Mouse (Mus musculus): ENCODE measurements at regions not wholly inside any gene's neighbourhood (a gene's known extent, or its start where the extent isn't known, plus 50 kb on each side); places are given as distances from the start of the nearest gene placed in this dataset.

- Histone ChIP-seq H3K27ac (replicated peaks) (no peak overlapping the region), H3K27me3 (peaks cover 33% of the 10 kb centered on the region), H3K4me2 (no peak overlapping the region), H3K9me3 (replicated peaks) (no peaks in the 10 kb centered on the region), H3K9ac (no peak overlapping the region), H3K36me3 (replicated peaks) (no peaks in the 10 kb centered on the region), H3K4me1 (replicated peaks) (no peaks in the 10 kb centered on the region), H3K4me3 (replicated peaks) (no peak overlapping the region)
- WGBS (ENCODE audit: insufficient replicate concordance) = 24% methylated on average over 10 of the region's 10 CpGs
- no peak for ATAC-seq (ENCODE audit: insufficient read depth)
These were observed 208.9 kb downstream of the Fam169b start for GRCm38 (mm10) chr7:68482553-68482952.

GRCm38 (mm10) chr7:68480770-68481169, 207.1 kb downstream of the Fam169b start:
- Histone ChIP-seq H3K36me3 (replicated peaks) (no peaks in the 10 kb centered on the region), H3K9me3 (replicated peaks) (no peaks in the 10 kb centered on the region), H3K4me1 (replicated peaks) (no peaks in the 10 kb centered on the region), H3K4me2 (no peak overlapping the region), H3K4me3 (replicated peaks) (no peak overlapping the region), H3K27me3 (peaks cover 33% of the 10 kb centered on the region), H3K9ac (no peak overlapping the region), H3K27ac (replicated peaks) (no peak overlapping the region)
- no peak for ATAC-seq (ENCODE audit: insufficient read depth)
- WGBS (ENCODE audit: insufficient replicate concordance) = 20% methylated on average over 7 of the region's 7 CpGs

GRCm38 (mm10) chr7:68480336-68480735, 206.7 kb downstream of the Fam169b start:
- H3K4me1 ChIP-seq (replicated peaks) = no peaks in the 10 kb centered on the region
- H3K4me3 ChIP-seq (replicated peaks) = no peak overlapping the region
- no peak overlapping the region for H3K4me2 ChIP-seq
- H3K9ac ChIP-seq = no peak overlapping the region
- H3K9me3 ChIP-seq (replicated peaks) = no peaks in the 10 kb centered on the region
- ATAC-seq (ENCODE audit: insufficient read depth) = no peak
- WGBS (ENCODE audit: insufficient replicate concordance) = 30% methylated on average over 3 of the region's 3 CpGs
- H3K27ac ChIP-seq (replicated peaks) = no peak overlapping the region
- no peaks in the 10 kb centered on the region for H3K36me3 ChIP-seq (replicated peaks)
- H3K27me3 ChIP-seq = peaks cover 33% of the 10 kb centered on the region

GRCm38 (mm10) chr7:68478044-68478443, 204.4 kb downstream of the Fam169b start:
- WGBS (ENCODE audit: insufficient replicate concordance) = 63% methylated on average over 3 of the region's 3 CpGs
- Histone ChIP-seq H3K36me3 (replicated peaks) (no peaks in the 10 kb centered on the region), H3K4me2 (no peak overlapping the region), H3K4me1 (replicated peaks) (no peaks in the 10 kb centered on the region), H3K9ac (no peak overlapping the region), H3K9me3 (replicated peaks) (no peaks in the 10 kb centered on the region), H3K4me3 (replicated peaks) (no peak overlapping the region), H3K27me3 (peaks cover 33% of the 10 kb centered on the region), H3K27ac (replicated peaks) (no peak overlapping the region)
- no peak for ATAC-seq (ENCODE audit: insufficient read depth)

GRCm38 (mm10) chr7:68472800-68473199, 199.2 kb downstream of the Fam169b start:
- 41% methylated on average over 5 of the region's 5 CpGs for WGBS (ENCODE audit: insufficient replicate concordance)

GRCm38 (mm10) chr7:68470983-68471382, 197.3 kb downstream of the Fam169b start:
- 56% methylated on average over 11 of the region's 11 CpGs for WGBS (ENCODE audit: insufficient replicate concordance)
- ATAC-seq (ENCODE audit: insufficient read depth) = no peak
- Histone ChIP-seq H3K4me1 (replicated peaks) (no peaks in the 10 kb centered on the region), H3K4me3 (replicated peaks) (no peak overlapping the region), H3K27ac (replicated peaks) (no peak overlapping the region), H3K4me2 (no peak overlapping the region), H3K9me3 (replicated peaks) (no peaks in the 10 kb centered on the region), H3K9ac (no peak overlapping the region), H3K27me3 (no peaks in the 10 kb centered on the region), H3K36me3 (replicated peaks) (no peaks in the 10 kb centered on the region)

More at GRCm38 (mm10) chr7:68472800-68473199, 199.2 kb downstream of the Fam169b start:
- Histone ChIP-seq H3K27ac (replicated peaks) (no peak overlapping the region), H3K4me1 (replicated peaks) (no peaks in the 10 kb centered on the region), H3K9ac (no peak overlapping the region), H3K27me3 (no peaks in the 10 kb centered on the region), H3K4me3 (replicated peaks) (no peak overlapping the region), H3K4me2 (no peak overlapping the region), H3K36me3 (replicated peaks) (no peaks in the 10 kb centered on the region), H3K9me3 (replicated peaks) (no peaks in the 10 kb centered on the region)
- no peak for ATAC-seq (ENCODE audit: insufficient read depth)

GRCm38 (mm10) chr7:68468574-68468973, 194.9 kb downstream of the Fam169b start:
- H3K9ac ChIP-seq = no peak overlapping the region
- no peaks in the 10 kb centered on the region for H3K27me3 ChIP-seq
- H3K4me2 ChIP-seq = no peak overlapping the region
- 57% methylated on average over 5 of the region's 5 CpGs for WGBS (ENCODE audit: insufficient replicate concordance)
- no peak overlapping the region for H3K27ac ChIP-seq (replicated peaks)
- no peaks in the 10 kb centered on the region for H3K4me1 ChIP-seq (replicated peaks)
- H3K4me3 ChIP-seq (replicated peaks) = no peak overlapping the region
- no peaks in the 10 kb centered on the region for H3K36me3 ChIP-seq (replicated peaks)
- no peak for ATAC-seq (ENCODE audit: insufficient read depth)
- no peaks in the 10 kb centered on the region for H3K9me3 ChIP-seq (replicated peaks)

GRCm38 (mm10) chr7:68457842-68458241, 184.2 kb downstream of the Fam169b start:
- H3K27ac ChIP-seq (replicated peaks) = no peak overlapping the region
- WGBS (ENCODE audit: insufficient replicate concordance) = 56% methylated on average over 1 of the region's 1 CpGs
- no peaks in the 10 kb centered on the region for H3K36me3 ChIP-seq (replicated peaks)
- H3K4me3 ChIP-seq (replicated peaks) = no peak overlapping the region
- H3K9me3 ChIP-seq (replicated peaks) = no peaks in the 10 kb centered on the region
- H3K27me3 ChIP-seq = no peaks in the 10 kb centered on the region
- H3K9ac ChIP-seq = no peak overlapping the region
- H3K4me1 ChIP-seq (replicated peaks) = no peaks in the 10 kb centered on the region
- H3K4me2 ChIP-seq = no peak overlapping the region
- ATAC-seq (ENCODE audit: insufficient read depth) = no peak

- Histone ChIP-seq H3K4me2 (no peak overlapping the region), H3K27ac (replicated peaks) (no peak overlapping the region), H3K9me3 (replicated peaks) (no peaks in the 10 kb centered on the region), H3K4me3 (replicated peaks) (no peak overlapping the region), H3K9ac (no peak overlapping the region), H3K36me3 (replicated peaks) (no peaks in the 10 kb centered on the region), H3K4me1 (replicated peaks) (no peaks in the 10 kb centered on the region), H3K27me3 (no peaks in the 10 kb centered on the region)
- 35% methylated on average over 5 of the region's 5 CpGs for WGBS (ENCODE audit: insufficient replicate concordance)
- ATAC-seq (ENCODE audit: insufficient read depth) = no peak
These were observed 181.8 kb downstream of the Fam169b start for GRCm38 (mm10) chr7:68455451-68455850.

- no peaks in the 10 kb centered on the region for H3K27me3 ChIP-seq
- H3K4me2 ChIP-seq = no peak overlapping the region
- ATAC-seq (ENCODE audit: insufficient read depth) = no peak
- H3K9me3 ChIP-seq (replicated peaks) = no peaks in the 10 kb centered on the region
- no peaks in the 10 kb centered on the region for H3K36me3 ChIP-seq (replicated peaks)
- 70% methylated on average over 8 of the region's 8 CpGs for WGBS (ENCODE audit: insufficient replicate concordance)
- no peaks in the 10 kb centered on the region for H3K4me1 ChIP-seq (replicated peaks)
- no peak overlapping the region for H3K9ac ChIP-seq
- H3K4me3 ChIP-seq (replicated peaks) = no peak overlapping the region
- no peak overlapping the region for H3K27ac ChIP-seq (replicated peaks)
These were observed 179.5 kb downstream of the Fam169b start for GRCm38 (mm10) chr7:68453028-68453692.

- Histone ChIP-seq H3K27me3 (no peaks in the 10 kb centered on the region), H3K4me3 (replicated peaks) (no peak overlapping the region), H3K4me2 (no peak overlapping the region), H3K36me3 (replicated peaks) (no peaks in the 10 kb centered on the region), H3K4me1 (replicated peaks) (no peaks in the 10 kb centered on the region), H3K27ac (replicated peaks) (no peak overlapping the region), H3K9ac (no peak overlapping the region), H3K9me3 (replicated peaks) (no peaks in the 10 kb centered on the region)
- no peak for ATAC-seq (ENCODE audit: insufficient read depth)
- WGBS (ENCODE audit: insufficient replicate concordance) = 57% methylated on average over 11 of the region's 11 CpGs
These were observed 170.9 kb downstream of the Fam169b start for GRCm38 (mm10) chr7:68444426-68445095.
